14 mouse cellular contexts compared by ENCODE assay signal in genomic region chr15:102955833-102956640, GRCm38 (mm10). TPM values are rescaled to one million over a fixed set of nuclear protein-coding genes. Genes with fewer than 3 reads are reported as not detected.
DNase-seq lines count a peak whose midpoint lies in the region; ATAC-seq and TF ChIP-seq lines count a peak whose summit lies in the region.
"Had no signal": no experiment of that assay in that cellular context is flagged by ENCODE, and none has a peak within 500 bp of the region (broad histone marks: within the 10 kb centered on the region; RNA-seq: fewer than 3 reads in every experiment).

No protein-coding gene starts in this region.

- 0 out of 2 replicates have a peak, but pooled peaks have one; percentile 46 for ATAC-seq in intestine, embryonic 15.5 days
- ATAC-seq in intestine, postnatal 0 days, result no peak
- ATAC-seq in liver, embryonic 12.5 days, result no peak
- ATAC-seq: midbrain, embryonic 15.5 days had no signal

- H3K27ac ChIP-seq in intestine, embryonic 15.5 days, result no peak overlapping the region
- H3K27ac ChIP-seq in intestine, postnatal 0 days (ENCODE audit: low read depth, low read length), result no peak overlapping the region
- H3K27ac ChIP-seq in ES-Bruce4 (ENCODE audit: insufficient read depth, low read length), result no peak overlapping the region
- H3K27ac ChIP-seq in liver, embryonic 12.5 days, result no peak overlapping the region
- H3K27ac ChIP-seq: midbrain, embryonic 15.5 days had no signal

- no peak overlapping the region for H3K9ac ChIP-seq in intestine, embryonic 15.5 days
- no peak overlapping the region for H3K9ac ChIP-seq in intestine, postnatal 0 days (ENCODE audit: low read depth, low read length)
- H3K9ac ChIP-seq in ES-Bruce4 (ENCODE audit: low read depth, poor library complexity, severe bottlenecking), result no peak overlapping the region
- H3K9ac ChIP-seq in liver, embryonic 12.5 days, result no peak overlapping the region
- H3K9ac ChIP-seq: midbrain, embryonic 15.5 days had no signal

- no peaks in the 10 kb centered on the region for H3K9me3 ChIP-seq in intestine, embryonic 15.5 days
- no peaks in the 10 kb centered on the region for H3K9me3 ChIP-seq in intestine, postnatal 0 days (ENCODE audit: control insufficient read depth)
- H3K9me3 ChIP-seq in ES-Bruce4 (replicated peaks; ENCODE audit: control insufficient read depth, insufficient read depth, low read length, poor library complexity, severe bottlenecking), result no peaks in the 10 kb centered on the region
- H3K9me3 ChIP-seq in liver, embryonic 12.5 days (replicated peaks), result no peaks in the 10 kb centered on the region
- H3K9me3 ChIP-seq: midbrain, embryonic 15.5 days had no signal

- H3K4me1 ChIP-seq in intestine, embryonic 15.5 days (replicated peaks), result 0 out of 2 replicates have a peak, but pooled peaks cover 6% of the 10 kb centered on the region
- H3K4me1 ChIP-seq in intestine, postnatal 0 days (replicated peaks; ENCODE audit: control insufficient read depth, insufficient read depth, low read length), result no peaks in the 10 kb centered on the region
- H3K4me1 ChIP-seq in ES-Bruce4 (ENCODE audit: control insufficient read depth, insufficient read depth, low read length), result no peaks in the 10 kb centered on the region
- no peaks in the 10 kb centered on the region for H3K4me1 ChIP-seq in liver, embryonic 12.5 days
- H3K4me1 ChIP-seq: midbrain, embryonic 15.5 days had no signal

- DNase-seq in gastrocnemius, postnatal 25 days, result peak; percentile 52
- DNase-seq in neural tube, embryonic 10.5 days (ENCODE audit: extremely low spot score, low spot score), result peak; percentile 85
- no peak for DNase-seq in ovary, postnatal 10 days (ENCODE audit: low spot score)
- DNase-seq: retina, postnatal 1 day had no signal

- TF ChIP-seq POLR2A in ES-Bruce4 (IDR thresholded peaks at IDR 0.05; ENCODE audit: insufficient read depth, low read length), result no peak

- H3K27me3 ChIP-seq in intestine, embryonic 15.5 days (replicated peaks), result peaks cover 90% of the 10 kb centered on the region
- peaks cover 96% of the 10 kb centered on the region for H3K27me3 ChIP-seq in intestine, postnatal 0 days (replicated peaks; ENCODE audit: control insufficient read depth, insufficient read depth, low read length)
- H3K27me3 ChIP-seq in ES-Bruce4 (ENCODE audit: control insufficient read depth, insufficient read depth, low read length, poor library complexity, severe bottlenecking), result peaks cover 75% of the 10 kb centered on the region
- H3K27me3 ChIP-seq in liver, embryonic 12.5 days (replicated peaks), result peaks cover 99% of the 10 kb centered on the region

- no peak for TF ChIP-seq CTCF in intestine, postnatal 0 days (IDR thresholded peaks at IDR 0.05; ENCODE audit: low read depth)
- no peak for TF ChIP-seq CTCF in ES-Bruce4 (IDR thresholded peaks at IDR 0.05; ENCODE audit: low read depth, low read length)

- no peak for TF ChIP-seq EP300 in ES-Bruce4 (IDR thresholded peaks at IDR 0.05; ENCODE audit: insufficient read depth, low read depth, low read length)

- no peak overlapping the region for H3K4me2 ChIP-seq in intestine, embryonic 15.5 days (replicated peaks)
- no peak overlapping the region for H3K4me2 ChIP-seq in intestine, postnatal 0 days (replicated peaks; ENCODE audit: low read depth)
- no peak overlapping the region for H3K4me2 ChIP-seq in liver, embryonic 12.5 days
- H3K4me2 ChIP-seq: midbrain, embryonic 15.5 days had no signal

- 1% methylated on average over 40 of the region's 40 CpGs for WGBS in intestine, embryonic 15.5 days
- under 1% methylated on average over 40 of the region's 40 CpGs for WGBS in intestine, postnatal 0 days
- WGBS in liver, embryonic 12.5 days (ENCODE audit: insufficient replicate concordance), result 2% methylated on average over 40 of the region's 40 CpGs

- no peaks in the 10 kb centered on the region for H3K36me3 ChIP-seq in intestine, embryonic 15.5 days
- no peaks in the 10 kb centered on the region for H3K36me3 ChIP-seq in intestine, postnatal 0 days (ENCODE audit: control insufficient read depth, insufficient read depth)
- no peaks in the 10 kb centered on the region for H3K36me3 ChIP-seq in ES-Bruce4 (ENCODE audit: control insufficient read depth, insufficient read depth, low read length, poor library complexity, severe bottlenecking)
- no peaks in the 10 kb centered on the region for H3K36me3 ChIP-seq in liver, embryonic 12.5 days
- H3K36me3 ChIP-seq: midbrain, embryonic 15.5 days had no signal

- peak overlapping the region; percentile 10; the same call in 1 of the 2 replicates for H3K4me3 ChIP-seq in intestine, embryonic 15.5 days (replicated peaks)
- H3K4me3 ChIP-seq in intestine, postnatal 0 days (ENCODE audit: low read depth, low read length), result no peak overlapping the region; the same call in 1 of the 2 replicates
- peak overlapping the region; percentile 41 for H3K4me3 ChIP-seq in ES-Bruce4 (ENCODE audit: low read depth, low read length)
- no peak overlapping the region for H3K4me3 ChIP-seq in liver, embryonic 12.5 days
- H3K4me3 ChIP-seq: midbrain, embryonic 15.5 days had no signal

RNA-seq across cellular contexts. Expression of gene Hoxc11, which starts 1.8 kb away (rescaled TPM):
- not detected in 2 replicates for polyA plus RNA-seq in intestine, embryonic 15.5 days (2015; fragmentation: Nextera tagmentation; extraction: Ambion mirVana)
- not detected in 2 replicates for polyA plus RNA-seq in intestine, postnatal 0 days (2015; fragmentation: Nextera tagmentation; extraction: Ambion mirVana)
- polyA plus RNA-seq in ES-Bruce4 (2011; ENCODE audit: insufficient read depth, insufficient read length, low read depth, missing spikeins), result not detected in 2 replicates
- 1 to 10 TPM; 6.2 to 7.2 TPM for total RNA-seq in gastrocnemius, postnatal 25 days (2021)
- polyA plus RNA-seq in liver, embryonic 12.5 days (2016; fragmentation: Nextera tagmentation; extraction: Ambion mirVana), result not detected in 2 replicates
- total RNA-seq: adrenal gland, adult 18-20 months; hematopoietic stem cell, adult 5-6 weeks; left cerebral cortex, postnatal 25 days had no signal
- polyA plus RNA-seq: lung, embryonic 16.5 days; midbrain, embryonic 15.5 days had no signal

RNA-seq across cellular contexts. Expression of gene Hoxc10, which starts 10.6 kb away (rescaled TPM):
- polyA plus RNA-seq in intestine, embryonic 15.5 days (2015; fragmentation: Nextera tagmentation; extraction: Ambion mirVana), result 1.9 and 2.6 TPM in 2 replicates
- polyA plus RNA-seq in intestine, postnatal 0 days (2015; fragmentation: Nextera tagmentation; extraction: Ambion mirVana), result 0.25 TPM in 1 of 2 replicates, not detected in the other
- polyA plus RNA-seq in ES-Bruce4 (2011; ENCODE audit: insufficient read depth, insufficient read length, low read depth, missing spikeins), result not detected in 2 replicates
- total RNA-seq in gastrocnemius, postnatal 25 days (2021), result 10 to 100 TPM; 61.5 to 69.5 TPM
- polyA plus RNA-seq in liver, embryonic 12.5 days (2016; fragmentation: Nextera tagmentation; extraction: Ambion mirVana), result not detected in 2 replicates
- total RNA-seq: hematopoietic stem cell, adult 5-6 weeks; left cerebral cortex, postnatal 25 days had no signal
- polyA plus RNA-seq: lung, embryonic 16.5 days; midbrain, embryonic 15.5 days had no signal

RNA-seq across cellular contexts. Expression of gene Hoxc5, which starts 11.2 kb away (rescaled TPM):
- 7.7 and 10.1 TPM in 2 replicates for polyA plus RNA-seq in intestine, embryonic 15.5 days (2015; fragmentation: Nextera tagmentation; extraction: Ambion mirVana)
- 3.4 and 3.9 TPM in 2 replicates for polyA plus RNA-seq in intestine, postnatal 0 days (2015; fragmentation: Nextera tagmentation; extraction: Ambion mirVana)
- polyA plus RNA-seq in ES-Bruce4 (2011; ENCODE audit: insufficient read depth, insufficient read length, low read depth, missing spikeins), result not detected in 2 replicates
- 1 to 10 TPM; 1.6 to 1.8 TPM for total RNA-seq in gastrocnemius, postnatal 25 days (2021)
- polyA plus RNA-seq in liver, embryonic 12.5 days (2016; fragmentation: Nextera tagmentation; extraction: Ambion mirVana), result 0.92 and 1.2 TPM in 2 replicates
- total RNA-seq: hematopoietic stem cell, adult 5-6 weeks; left cerebral cortex, postnatal 25 days had no signal
- polyA plus RNA-seq: midbrain, embryonic 15.5 days had no signal

RNA-seq across cellular contexts. Expression of gene Hoxc12, which starts 19.5 kb away (rescaled TPM):
- not detected in 2 replicates for polyA plus RNA-seq in intestine, embryonic 15.5 days (2015; fragmentation: Nextera tagmentation; extraction: Ambion mirVana)
- not detected in 2 replicates for polyA plus RNA-seq in intestine, postnatal 0 days (2015; fragmentation: Nextera tagmentation; extraction: Ambion mirVana)
- not detected in 2 replicates for polyA plus RNA-seq in ES-Bruce4 (2011; ENCODE audit: insufficient read depth, insufficient read length, low read depth, missing spikeins)
- not detected for total RNA-seq in gastrocnemius, postnatal 25 days (2021)
- not detected in 2 replicates for polyA plus RNA-seq in liver, embryonic 12.5 days (2016; fragmentation: Nextera tagmentation; extraction: Ambion mirVana)
- total RNA-seq: adrenal gland, adult 18-20 months; hematopoietic stem cell, adult 5-6 weeks; left cerebral cortex, postnatal 25 days had no signal
- polyA plus RNA-seq: lung, embryonic 16.5 days; midbrain, embryonic 15.5 days; urinary bladder, adult 2 months had no signal

RNA-seq across cellular contexts. Expression of gene Hoxc9, which starts 20.2 kb away (rescaled TPM):
- polyA plus RNA-seq in intestine, embryonic 15.5 days (2015; fragmentation: Nextera tagmentation; extraction: Ambion mirVana), result 1.3 and 1.4 TPM in 2 replicates
- polyA plus RNA-seq in intestine, postnatal 0 days (2015; fragmentation: Nextera tagmentation; extraction: Ambion mirVana), result 0.43 and 0.58 TPM in 2 replicates
- polyA plus RNA-seq in ES-Bruce4 (2011; ENCODE audit: insufficient read depth, insufficient read length, low read depth, missing spikeins), result not detected in 2 replicates
- total RNA-seq in gastrocnemius, postnatal 25 days (2021), result 1 to 10 TPM; 4.6 to 6.5 TPM
- polyA plus RNA-seq in liver, embryonic 12.5 days (2016; fragmentation: Nextera tagmentation; extraction: Ambion mirVana), result 0.07 TPM in 1 of 2 replicates, not detected in the other
- total RNA-seq: hematopoietic stem cell, adult 5-6 weeks; left cerebral cortex, postnatal 25 days had no signal
- polyA plus RNA-seq: lung, embryonic 16.5 days; midbrain, embryonic 15.5 days had no signal

Comparison
In these comparisons a context has a peak if more than half of its experiments do, and no peak if none do; other contexts are left out.
1. H3K4me3 ChIP-seq: peak in intestine, embryonic 15.5 days (single experiment) and ES-Bruce4 (single experiment); none in intestine, postnatal 0 days (single experiment) and liver, embryonic 12.5 days (single experiment).